Mouse (Mus musculus) E14TG2a.4 (cell line): ENCODE results near the gene Gp1ba.

Experiments used
- H3K27me3 ChIP-seq: 2 replicates; pipeline ENCODE4 v1.6.1; 2014; ENCODE audit warnings: low read length, control low read depth; ENCODE audit not compliant: insufficient read depth
- H3K36me3 ChIP-seq: 2 replicates; pipeline ENCODE4 v1.6.1; 2014; ENCODE audit warnings: low read length, control low read depth; ENCODE audit not compliant: insufficient read depth
- H3K4me1 ChIP-seq: replicated peaks from 2 replicates; pipeline ENCODE4 v1.6.1; 2014; ENCODE audit warnings: low read depth, low read length, control low read depth
- H3K4me3 ChIP-seq: replicated peaks from 2 replicates; pipeline ENCODE4 v1.5.1; 2014; ENCODE audit warnings: mild to moderate bottlenecking, low read length
- H3K9me3 ChIP-seq: 2 replicates; pipeline ENCODE4 v1.6.1; 2014; ENCODE audit warnings: low read length, control low read depth
- CTCF ChIP-seq: conservative IDR thresholded peaks from 2 replicates; pipeline ENCODE4 v1.5.1; 2014; ENCODE audit warnings: low read length
- NANOG ChIP-seq: IDR thresholded peaks from 2 replicates; pipeline ENCODE4 v1.6.1; 2014; ENCODE audit warnings: borderline replicate concordance, low read length, mixed read lengths
- POU5F1 ChIP-seq: IDR thresholded peaks from 2 replicates; pipeline ENCODE4 v1.6.1; 2014; ENCODE audit warnings: low read length, borderline replicate concordance

The Gp1ba gene

GRCm38 (mm10) chr11:70623053-70623742 lies 15.7 kb upstream of the Gp1ba start:
- Histone ChIP-seq H3K27me3 (peaks cover 10% of the 10 kb centered on the region), H3K4me3 (no peak overlapping the region; the same call in 1 of the 2 replicates), H3K36me3 (no peaks in the 10 kb centered on the region), H3K4me1 (peaks cover 42% of the 10 kb centered on the region), H3K9me3 (no peaks in the 10 kb centered on the region)
- TF ChIP-seq POU5F1: no peak
- peak; percentile 52 for TF ChIP-seq CTCF

GRCm38 (mm10) chr11:70625473-70625872 lies 13.4 kb upstream of the Gp1ba start:
- Histone ChIP-seq H3K27me3 (no peaks in the 10 kb centered on the region), H3K36me3 (no peaks in the 10 kb centered on the region), H3K4me1 (peaks cover 42% of the 10 kb centered on the region), H3K9me3 (no peaks in the 10 kb centered on the region), H3K4me3 (no peak overlapping the region)
- TF ChIP-seq POU5F1 (no peak), CTCF (peak; percentile 92)

GRCm38 (mm10) chr11:70626877-70627276 lies 12.0 kb upstream of the Gp1ba start:
- no peak overlapping the region for H3K4me3 ChIP-seq
- H3K9me3 ChIP-seq: no peaks in the 10 kb centered on the region
- H3K27me3 ChIP-seq: no peaks in the 10 kb centered on the region
- no peaks in the 10 kb centered on the region for H3K36me3 ChIP-seq
- TF ChIP-seq CTCF: no peak
- no peak for TF ChIP-seq POU5F1
- TF ChIP-seq NANOG: no peak
- H3K4me1 ChIP-seq: peaks cover 38% of the 10 kb centered on the region

GRCm38 (mm10) chr11:70628431-70628830 lies 10.5 kb upstream of the Gp1ba start:
- Histone ChIP-seq H3K36me3 (no peaks in the 10 kb centered on the region), H3K27me3 (no peaks in the 10 kb centered on the region), H3K4me3 (no peak overlapping the region), H3K9me3 (no peaks in the 10 kb centered on the region), H3K4me1 (peaks cover 23% of the 10 kb centered on the region)
- TF ChIP-seq CTCF: no peak
- no peak for TF ChIP-seq NANOG
- no peak for TF ChIP-seq POU5F1

- Histone ChIP-seq H3K27me3 (no peaks in the 10 kb centered on the region), H3K4me1 (peaks cover 15% of the 10 kb centered on the region), H3K36me3 (no peaks in the 10 kb centered on the region), H3K9me3 (no peaks in the 10 kb centered on the region), H3K4me3 (no peak overlapping the region)
- peak; percentile 13; the same call in 1 of the 2 replicates for TF ChIP-seq CTCF
- no peak for TF ChIP-seq NANOG
Measured at GRCm38 (mm10) chr11:70629557-70629956, 9.4 kb upstream of the Gp1ba start.

GRCm38 (mm10) chr11:70630129-70630528 lies 8.8 kb upstream of the Gp1ba start:
- no peaks in the 10 kb centered on the region for H3K9me3 ChIP-seq
- no peaks in the 10 kb centered on the region for H3K27me3 ChIP-seq
- no peaks in the 10 kb centered on the region for H3K36me3 ChIP-seq
- H3K4me3 ChIP-seq: no peak overlapping the region
- TF ChIP-seq NANOG (no peak), POU5F1 (no peak), CTCF (no peak)
- H3K4me1 ChIP-seq: peaks cover 15% of the 10 kb centered on the region

GRCm38 (mm10) chr11:70635601-70636000 lies 3.3 kb upstream of the Gp1ba start:
- TF ChIP-seq CTCF (no peak), POU5F1 (no peak), NANOG (no peak)
- no peaks in the 10 kb centered on the region for H3K36me3 ChIP-seq
- H3K27me3 ChIP-seq: 0 out of 2 replicates have a peak, but pooled peaks cover 3% of the 10 kb centered on the region

GRCm38 (mm10) chr11:70637764-70638163 lies 1.2 kb upstream of the Gp1ba start:
- no peaks in the 10 kb centered on the region for H3K9me3 ChIP-seq
- H3K4me3 ChIP-seq: no peak overlapping the region
- H3K27me3 ChIP-seq: 0 out of 2 replicates have a peak, but pooled peaks cover 3% of the 10 kb centered on the region
- TF ChIP-seq NANOG (no peak), POU5F1 (no peak), CTCF (no peak)
- no peaks in the 10 kb centered on the region for H3K4me1 ChIP-seq
- H3K36me3 ChIP-seq: peaks cover 4% of the 10 kb centered on the region; the same call in 1 of the 2 replicates

More at GRCm38 (mm10) chr11:70635601-70636000, 3.3 kb upstream of the Gp1ba start:
- H3K9me3 ChIP-seq: no peaks in the 10 kb centered on the region
- H3K4me3 ChIP-seq: no peak overlapping the region
- no peaks in the 10 kb centered on the region for H3K4me1 ChIP-seq

GRCm38 (mm10) chr11:70638293-70638692 lies 629 bp upstream of the Gp1ba start:
- Histone ChIP-seq H3K36me3 (peaks cover 8% of the 10 kb centered on the region; the same call in 1 of the 2 replicates), H3K27me3 (0 out of 2 replicates have a peak, but pooled peaks cover 3% of the 10 kb centered on the region), H3K9me3 (no peaks in the 10 kb centered on the region), H3K4me3 (no peak overlapping the region), H3K4me1 (no peaks in the 10 kb centered on the region)
- no peak for TF ChIP-seq CTCF
- no peak for TF ChIP-seq NANOG
- TF ChIP-seq POU5F1: no peak
